Mouse (Mus musculus) hindbrain, embryonic 12.5 days (tissue): Measurements from ENCODE around the gene Pkhd1. TPM values are rescaled to one million over a fixed set of nuclear protein-coding genes. Genes with fewer than 3 reads are reported as not detected.

Source experiments
- ATAC-seq: fragments of 200-750 bp; cut with Nextera tagmentation; 2 replicates; pipeline ENCODE4 v1.8.0; 2017; ENCODE audit warnings: moderate TSS enrichment; ENCODE audit not compliant: low FRiP score
- H3K27ac ChIP-seq: fragments of 300-500 bp; sonication (generic); 2 replicates; pipeline ENCODE4 v1.5.1; 2016; ENCODE audit warnings: mild to moderate bottlenecking
- H3K27me3 ChIP-seq: fragments of 300-500 bp; sonication (generic); 2 replicates; pipeline ENCODE4 v1.6.1; 2016; ENCODE audit warnings: mild to moderate bottlenecking
- H3K36me3 ChIP-seq: fragments of 300-500 bp; sonication (generic); 2 replicates; pipeline ENCODE4 v1.6.1; 2016; ENCODE audit warnings: mild to moderate bottlenecking
- H3K4me1 ChIP-seq: fragments of 300-500 bp; sonication (generic); 2 replicates; pipeline ENCODE4 v1.6.1; 2016
- H3K4me2 ChIP-seq: fragments of 300-500 bp; sonication (generic); replicated peaks from 2 replicates; pipeline ENCODE4 v1.6.1; 2016; ENCODE audit warnings: mild to moderate bottlenecking
- H3K4me3 ChIP-seq: fragments of 300-500 bp; sonication (generic); 2 replicates; pipeline ENCODE4 v1.5.1; 2016; ENCODE audit warnings: mild to moderate bottlenecking
- H3K9ac ChIP-seq: fragments of 300-500 bp; sonication (generic); 2 replicates; pipeline ENCODE4 v1.6.1; 2016; ENCODE audit warnings: mild to moderate bottlenecking, moderate library complexity
- H3K9me3 ChIP-seq: fragments of 300-500 bp; sonication (generic); replicated peaks from 2 replicates; pipeline ENCODE4 v1.6.1; 2016; ENCODE audit warnings: mild to moderate bottlenecking
- WGBS: fragments of 180-500 bp; shearing (Covaris S2); methylation state at CpG from one replicate; pipeline ENCODE4 v1.1.7; 2016; 5-methylcytosine and 5-hydroxymethylcytosine counted together
- polyA plus RNA-seq: library from polyadenylated mRNA; unstranded; fragments of >200 nt; fragmentation: Nextera tagmentation; extraction: Ambion mirVana; gene quantifications from 2 replicates; pipeline ENCODE4 v1.2.1, GENCODE M21; 2016

The Pkhd1 gene
- polyA plus RNA-seq, 1 experiment from 2014 or later, result not detected

GRCm38 (mm10) chr1:20364437-20364836 lies 253.4 kb downstream of the Pkhd1 start:
- Histone ChIP-seq H3K27me3 (no peaks in the 10 kb centered on the region), H3K4me3 (no peak overlapping the region), H3K27ac (no peak overlapping the region), H3K9me3 (no peaks in the 10 kb centered on the region), H3K36me3 (no peaks in the 10 kb centered on the region), H3K4me1 (no peaks in the 10 kb centered on the region), H3K4me2 (no peak overlapping the region), H3K9ac (no peak overlapping the region)
- WGBS, result 72% methylated on average over 1 of the region's 1 CpGs
- ATAC-seq, result no peak

- Histone ChIP-seq H3K4me1 (peaks cover 7% of the 10 kb centered on the region; the same call in 1 of the 2 replicates), H3K9ac (no peak overlapping the region), H3K27me3 (no peaks in the 10 kb centered on the region), H3K9me3 (no peaks in the 10 kb centered on the region), H3K4me2 (no peak overlapping the region), H3K4me3 (no peak overlapping the region), H3K27ac (no peak overlapping the region), H3K36me3 (no peaks in the 10 kb centered on the region)
- WGBS, result 33% methylated on average over 3 of the region's 3 CpGs
- ATAC-seq, result no peak
Measured at GRCm38 (mm10) chr1:20344651-20345050, 273.2 kb downstream of the Pkhd1 start.

- Histone ChIP-seq H3K9me3 (no peaks in the 10 kb centered on the region), H3K9ac (no peak overlapping the region), H3K27me3 (peaks cover 32% of the 10 kb centered on the region), H3K36me3 (no peaks in the 10 kb centered on the region), H3K27ac (no peak overlapping the region), H3K4me2 (no peak overlapping the region), H3K4me1 (no peaks in the 10 kb centered on the region), H3K4me3 (no peak overlapping the region)
- 6% methylated on average over 2 of the region's 2 CpGs for WGBS
- ATAC-seq, result peak; percentile 64; the same call in 1 of the 2 replicates
Measured at GRCm38 (mm10) chr1:20311485-20311884, 306.4 kb downstream of the Pkhd1 start.

GRCm38 (mm10) chr1:20310925-20311324 lies 306.9 kb downstream of the Pkhd1 start:
- Histone ChIP-seq H3K36me3 (no peaks in the 10 kb centered on the region), H3K27me3 (peaks cover 32% of the 10 kb centered on the region), H3K9ac (no peak overlapping the region), H3K4me3 (no peak overlapping the region), H3K4me1 (no peaks in the 10 kb centered on the region), H3K4me2 (no peak overlapping the region), H3K9me3 (no peaks in the 10 kb centered on the region), H3K27ac (no peak overlapping the region)
- no peak for ATAC-seq
- 66% methylated on average over 6 of the region's 6 CpGs for WGBS

- H3K9ac ChIP-seq, result no peak overlapping the region
- peaks cover 18% of the 10 kb centered on the region for H3K4me1 ChIP-seq
- H3K9me3 ChIP-seq, result no peaks in the 10 kb centered on the region
- no peaks in the 10 kb centered on the region for H3K36me3 ChIP-seq
- 36% methylated on average over 3 of the region's 3 CpGs for WGBS
- no peak overlapping the region for H3K4me3 ChIP-seq
- no peak for ATAC-seq
- H3K27ac ChIP-seq, result no peak overlapping the region
- H3K4me2 ChIP-seq, result no peak overlapping the region
- H3K27me3 ChIP-seq, result peaks cover 42% of the 10 kb centered on the region
Measured at GRCm38 (mm10) chr1:20306116-20306515, 311.7 kb downstream of the Pkhd1 start.

- peak; percentile 92 for ATAC-seq
Measured at GRCm38 (mm10) chr1:20302943-20303578, 314.8 kb downstream of the Pkhd1 start.

GRCm38 (mm10) chr1:20302187-20302942 lies 315.5 kb downstream of the Pkhd1 start:
- peak; percentile 94 for ATAC-seq
- Histone ChIP-seq H3K4me2 (no peak overlapping the region), H3K27ac (peak overlapping the region; percentile 52), H3K9ac (no peak overlapping the region), H3K27me3 (peaks cover 27% of the 10 kb centered on the region), H3K9me3 (no peaks in the 10 kb centered on the region), H3K4me1 (peaks cover 18% of the 10 kb centered on the region), H3K36me3 (no peaks in the 10 kb centered on the region), H3K4me3 (no peak overlapping the region)
- WGBS, result 12% methylated on average over 8 of the region's 8 CpGs

More at GRCm38 (mm10) chr1:20302943-20303578, 314.8 kb downstream of the Pkhd1 start:
- peak overlapping the region; percentile 52 for H3K27ac ChIP-seq
- no peaks in the 10 kb centered on the region for H3K9me3 ChIP-seq
- no peak overlapping the region for H3K9ac ChIP-seq
- WGBS, result 20% methylated on average over 6 of the region's 6 CpGs
- H3K27me3 ChIP-seq, result peaks cover 29% of the 10 kb centered on the region
- H3K4me3 ChIP-seq, result no peak overlapping the region
- H3K4me2 ChIP-seq, result no peak overlapping the region
- no peaks in the 10 kb centered on the region for H3K36me3 ChIP-seq
- H3K4me1 ChIP-seq, result peaks cover 18% of the 10 kb centered on the region

- Histone ChIP-seq H3K4me1 (peaks cover 18% of the 10 kb centered on the region), H3K36me3 (no peaks in the 10 kb centered on the region), H3K27me3 (peaks cover 23% of the 10 kb centered on the region), H3K9me3 (no peaks in the 10 kb centered on the region), H3K9ac (no peak overlapping the region), H3K4me3 (no peak overlapping the region), H3K4me2 (no peak overlapping the region), H3K27ac (peak overlapping the region; percentile 52; the same call in 1 of the 2 replicates)
- no peak for ATAC-seq
- 32% methylated on average over 3 of the region's 3 CpGs for WGBS
Measured at GRCm38 (mm10) chr1:20301631-20302030, 316.2 kb downstream of the Pkhd1 start.

GRCm38 (mm10) chr1:20288696-20289095 lies 329.2 kb downstream of the Pkhd1 start:
- Histone ChIP-seq H3K9ac (no peak overlapping the region), H3K27me3 (no peaks in the 10 kb centered on the region), H3K9me3 (no peaks in the 10 kb centered on the region), H3K4me2 (no peak overlapping the region), H3K4me1 (no peaks in the 10 kb centered on the region), H3K27ac (no peak overlapping the region), H3K36me3 (no peaks in the 10 kb centered on the region), H3K4me3 (no peak overlapping the region)
- no peak for ATAC-seq
- 90% methylated on average over 1 of the region's 1 CpGs for WGBS

- H3K36me3 ChIP-seq, result no peaks in the 10 kb centered on the region
- no peak overlapping the region for H3K27ac ChIP-seq
- ATAC-seq, result no peak
- WGBS, result 69% methylated on average over 5 of the region's 5 CpGs
- H3K27me3 ChIP-seq, result no peaks in the 10 kb centered on the region
- H3K4me3 ChIP-seq, result no peak overlapping the region
- no peak overlapping the region for H3K9ac ChIP-seq
- no peaks in the 10 kb centered on the region for H3K9me3 ChIP-seq
- no peak overlapping the region for H3K4me2 ChIP-seq
- no peaks in the 10 kb centered on the region for H3K4me1 ChIP-seq
Measured at GRCm38 (mm10) chr1:20260403-20260802, 357.5 kb downstream of the Pkhd1 start.

- no peaks in the 10 kb centered on the region for H3K9me3 ChIP-seq
- no peak overlapping the region for H3K27ac ChIP-seq
- H3K4me3 ChIP-seq, result no peak overlapping the region
- no peaks in the 10 kb centered on the region for H3K4me1 ChIP-seq
- no peak overlapping the region for H3K9ac ChIP-seq
- no peak overlapping the region for H3K4me2 ChIP-seq
- 62% methylated on average over 2 of the region's 2 CpGs for WGBS
- H3K36me3 ChIP-seq, result no peaks in the 10 kb centered on the region
- no peak for ATAC-seq
- no peaks in the 10 kb centered on the region for H3K27me3 ChIP-seq
Measured at GRCm38 (mm10) chr1:20248169-20248568, 369.7 kb downstream of the Pkhd1 start.

- Histone ChIP-seq H3K4me2 (no peak overlapping the region), H3K9ac (no peak overlapping the region), H3K36me3 (no peaks in the 10 kb centered on the region), H3K4me1 (0 out of 2 replicates have a peak, but pooled peaks cover 2% of the 10 kb centered on the region), H3K27me3 (no peaks in the 10 kb centered on the region), H3K4me3 (no peak overlapping the region), H3K27ac (no peak overlapping the region), H3K9me3 (no peaks in the 10 kb centered on the region)
- WGBS, result 54% methylated on average over 1 of the region's 1 CpGs
- ATAC-seq, result no peak
Measured at GRCm38 (mm10) chr1:20216681-20217080, 401.2 kb downstream of the Pkhd1 start.
